Comparison of ENCODE assay signal across 7 mouse cellular contexts in genomic region chr11:68852932-68853409, GRCm38 (mm10). TPM values are rescaled to one million over a fixed set of nuclear protein-coding genes. Genes with fewer than 3 reads are reported as not detected.
DNase-seq lines count a peak whose midpoint lies in the region; ATAC-seq lines count a peak whose summit lies in the region.

No protein-coding gene starts in this region.

- under 1% methylated on average over 42 of the region's 42 CpGs for WGBS in intestine, embryonic 16.5 days
- under 1% methylated on average over 42 of the region's 42 CpGs for WGBS in midbrain, embryonic 11.5 days

- peak overlapping the region; percentile 100 for H3K4me3 ChIP-seq in intestine, embryonic 16.5 days (ENCODE audit: low read length)
- peak overlapping the region; percentile 93 for H3K4me3 ChIP-seq in midbrain, embryonic 11.5 days (ENCODE audit: low read depth, low read length)

- H3K4me1 ChIP-seq in intestine, embryonic 16.5 days (ENCODE audit: control insufficient read depth, insufficient read depth, low read length) = peaks cover 21% of the 10 kb centered on the region
- H3K4me1 ChIP-seq in midbrain, embryonic 11.5 days (ENCODE audit: control insufficient read depth, insufficient read depth, low read length) = peaks cover 18% of the 10 kb centered on the region

- H3K27me3 ChIP-seq in intestine, embryonic 16.5 days (replicated peaks; ENCODE audit: control insufficient read depth, insufficient read depth, low read length) = no peaks in the 10 kb centered on the region
- no peaks in the 10 kb centered on the region for H3K27me3 ChIP-seq in midbrain, embryonic 11.5 days (ENCODE audit: control insufficient read depth, insufficient read depth, low read length)

- intact Hi-C loops in gastrocnemius, postnatal 36 days (cut with DNase I) = no loop called here
- intact Hi-C loops in left cerebral cortex, postnatal 36 days (cut with DNase I) = loop anchor here (2.0 kb wide), 1 partner anchor 48 kb away; the partner anchor contains the start of gene Rpl26

- peak overlapping the region; percentile 98 for H3K9ac ChIP-seq in intestine, embryonic 16.5 days (ENCODE audit: low read depth, low read length)
- H3K9ac ChIP-seq in midbrain, embryonic 11.5 days (ENCODE audit: low read length) = peak overlapping the region; percentile 91

- H3K36me3 ChIP-seq in intestine, embryonic 16.5 days (ENCODE audit: control insufficient read depth, insufficient read depth, low read length) = no peaks in the 10 kb centered on the region
- no peaks in the 10 kb centered on the region for H3K36me3 ChIP-seq in midbrain, embryonic 11.5 days (ENCODE audit: control insufficient read depth, insufficient read depth, low read length)

- H3K27ac ChIP-seq in intestine, embryonic 16.5 days (ENCODE audit: low read length) = peak overlapping the region; percentile 100
- peak overlapping the region; percentile 82 for H3K27ac ChIP-seq in midbrain, embryonic 11.5 days (ENCODE audit: low read depth, low read length)

- DNase-seq in adrenal gland, adult 18-20 months (ENCODE audit: low spot score in 2 of 2) = peak; percentile 100
- peak; percentile 99 for DNase-seq in embryo, embryonic 11 days
- DNase-seq in gastrocnemius, postnatal 36 days = peak; percentile 99 to 100
- peak; percentile 100 for DNase-seq in left cerebral cortex, postnatal 36 days (ENCODE audit: low spot score in 2 of 2)
- peak; percentile 100 for DNase-seq in midbrain, embryonic 11.5 days (ENCODE audit: low spot score, missing footprints)
- DNase-seq in skeletal muscle tissue, adult 2 months (ENCODE audit: low read depth, low spot score) = peak; percentile 99

- H3K4me2 ChIP-seq in intestine, embryonic 16.5 days (ENCODE audit: low read depth, low read length) = peak overlapping the region; percentile 70
- peak overlapping the region; percentile 80 for H3K4me2 ChIP-seq in midbrain, embryonic 11.5 days

- no peaks in the 10 kb centered on the region for H3K9me3 ChIP-seq in intestine, embryonic 16.5 days (ENCODE audit: control insufficient read depth, low read length)
- H3K9me3 ChIP-seq in midbrain, embryonic 11.5 days (ENCODE audit: control insufficient read depth, low read length) = no peaks in the 10 kb centered on the region

- peak; percentile 99 for ATAC-seq in intestine, embryonic 16.5 days
- ATAC-seq in midbrain, embryonic 11.5 days (ENCODE audit: low FRiP score) = peak; percentile 99

RNA-seq across cellular contexts. Expression of gene Ndel1, which starts 18.7 kb away (rescaled TPM):
- total RNA-seq in adrenal gland, adult 18-20 months (2021) = 10 to 100 TPM; 76.9 to 85.9 TPM
- total RNA-seq in gastrocnemius, postnatal 36 days (2021) = 10 to 100 TPM; 70.0 to 81.9 TPM
- 70.4 and 73.6 TPM in 2 replicates for polyA plus RNA-seq in intestine, embryonic 16.5 days (2015; fragmentation: Nextera tagmentation; extraction: Ambion mirVana)
- total RNA-seq in left cerebral cortex, postnatal 36 days (2021) = 100 to 1,000 TPM; 104 to 106 TPM
- 47.6 and 49.6 TPM in 2 replicates for polyA plus RNA-seq in midbrain, embryonic 11.5 days (2014; fragmentation: Nextera tagmentation; extraction: Ambion mirVana)

RNA-seq across cellular contexts. Expression of gene Rnf222, which starts 35.4 kb away (rescaled TPM):
- total RNA-seq in adrenal gland, adult 18-20 months (2021) = not detected
- not detected for total RNA-seq in gastrocnemius, postnatal 36 days (2021)
- 0.34 and 0.54 TPM in 2 replicates for polyA plus RNA-seq in intestine, embryonic 16.5 days (2015; fragmentation: Nextera tagmentation; extraction: Ambion mirVana)
- not detected for total RNA-seq in left cerebral cortex, postnatal 36 days (2021)
- 0.04 and 0.07 TPM in 2 replicates for polyA plus RNA-seq in midbrain, embryonic 11.5 days (2014; fragmentation: Nextera tagmentation; extraction: Ambion mirVana)

RNA-seq across cellular contexts. Expression of gene Rpl26, which starts 48.4 kb away (rescaled TPM):
- 1,000 to 10,000 TPM; 1,157 to 1,226 TPM for total RNA-seq in adrenal gland, adult 18-20 months (2021)
- total RNA-seq in gastrocnemius, postnatal 36 days (2021) = 100 to 1,000 TPM; 536 to 627 TPM
- polyA plus RNA-seq in intestine, embryonic 16.5 days (2015; fragmentation: Nextera tagmentation; extraction: Ambion mirVana) = 784 and 889 TPM in 2 replicates
- total RNA-seq in left cerebral cortex, postnatal 36 days (2021) = 100 to 1,000 TPM; 695 to 749 TPM
- polyA plus RNA-seq in midbrain, embryonic 11.5 days (2014; fragmentation: Nextera tagmentation; extraction: Ambion mirVana) = 841 and 881 TPM in 2 replicates

Comparison
In these comparisons a context has a peak if more than half of its experiments do, and no peak if none do; other contexts are left out.
1. Peak in every context shown above with its lines: DNase-seq, ATAC-seq, H3K4me3 ChIP-seq and H3K27ac ChIP-seq.